Mouse (Mus musculus): Measurements from ENCODE around the gene Hdac11.

DNA sequence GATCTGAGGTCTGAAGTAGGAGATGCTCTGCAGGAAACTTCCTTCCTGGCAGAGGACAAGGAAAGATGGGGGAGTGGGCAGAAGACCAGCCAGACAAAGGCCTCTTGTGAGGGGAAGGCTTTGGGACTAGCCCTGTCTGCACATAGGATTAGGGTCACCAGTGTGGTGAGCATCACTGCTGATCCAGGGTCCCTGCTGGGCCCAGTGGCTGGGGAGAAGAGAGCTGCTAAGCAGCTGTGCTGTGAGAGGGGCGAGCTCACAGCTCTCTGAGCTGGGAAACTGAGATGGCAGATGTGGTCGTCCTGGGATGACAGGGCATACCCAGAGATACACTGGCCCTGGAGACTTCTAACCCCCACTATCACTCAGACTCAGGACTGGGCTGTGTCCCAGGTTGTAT, 35.0 kb downstream of the Hdac11 start:
- no peak for TF ChIP-seq CTCF (IDR thresholded peaks at IDR 0.05)
- TF ChIP-seq POLR2A (IDR thresholded peaks at IDR 0.05; ENCODE audit: insufficient read depth, low read depth, low read length): no peak

All from heart, adult 2 months (tissue).